Mouse (Mus musculus) layer of hippocampus, adult 9-10 months (tissue): Measurements from ENCODE around the gene Spag17.

Experiments used
- DNase-seq: peaks from one replicate; pipeline ENCODE4 v3.0.0; 2022; ENCODE audit warnings: low spot score

Spag17 gene

GRCm38 (mm10) chr3:100164991-100165390 is 279.8 kb downstream of the Spag17 start:
- no peak for DNase-seq

- DNase-seq = no peak
Observed at GRCm38 (mm10) chr3:100176031-100176430, 290.8 kb downstream of the Spag17 start.

DNA sequence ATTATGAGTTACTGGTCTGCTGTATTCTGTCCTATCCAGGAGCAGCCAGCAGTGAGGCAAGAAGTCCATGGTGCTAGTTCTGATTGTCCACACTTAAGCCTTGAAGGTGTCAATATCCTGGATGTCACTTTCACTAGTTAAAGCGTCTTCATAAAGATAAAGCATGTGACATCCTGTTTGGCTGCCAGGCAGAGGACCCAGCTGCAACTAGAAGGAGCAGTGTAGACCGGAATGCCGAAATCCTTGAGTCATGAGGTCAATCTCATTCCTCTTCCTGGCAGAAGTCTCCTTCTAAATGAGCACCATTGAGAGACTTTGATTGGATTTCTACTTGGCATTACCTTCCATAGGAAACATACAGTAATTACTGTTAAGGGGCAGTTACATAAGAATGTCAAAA is 295.3 kb downstream of the Spag17 start:
- no peak for DNase-seq

- peak; percentile 92 for DNase-seq
Observed at GRCm38 (mm10) chr3:100189444-100189843, 304.2 kb downstream of the Spag17 start.

DNA sequence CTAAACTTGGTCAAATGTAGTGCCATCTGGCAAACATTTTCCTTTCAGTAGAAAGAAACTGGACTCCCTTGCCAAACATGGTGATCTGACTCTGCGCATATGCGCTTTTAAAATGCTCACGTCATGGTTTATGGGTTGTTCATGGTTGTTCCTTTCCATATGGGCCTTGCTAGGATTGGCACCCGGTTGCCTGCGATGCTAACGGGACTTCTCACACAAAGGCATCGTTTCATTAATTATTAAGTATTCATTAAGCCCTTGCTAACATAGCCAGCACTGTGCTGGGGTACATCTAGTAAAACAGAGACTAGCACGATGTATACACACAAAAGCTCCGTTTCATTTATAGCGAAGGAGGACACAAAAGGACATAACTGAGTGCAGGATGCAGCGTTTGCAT is 304.7 kb downstream of the Spag17 start:
- no peak for DNase-seq
